Mouse (Mus musculus): ENCODE results near the gene Angpt4.
A peak's percentile ranks its signal among the peaks of the same experiment; 100 is the strongest.

The Angpt4 gene

DNA sequence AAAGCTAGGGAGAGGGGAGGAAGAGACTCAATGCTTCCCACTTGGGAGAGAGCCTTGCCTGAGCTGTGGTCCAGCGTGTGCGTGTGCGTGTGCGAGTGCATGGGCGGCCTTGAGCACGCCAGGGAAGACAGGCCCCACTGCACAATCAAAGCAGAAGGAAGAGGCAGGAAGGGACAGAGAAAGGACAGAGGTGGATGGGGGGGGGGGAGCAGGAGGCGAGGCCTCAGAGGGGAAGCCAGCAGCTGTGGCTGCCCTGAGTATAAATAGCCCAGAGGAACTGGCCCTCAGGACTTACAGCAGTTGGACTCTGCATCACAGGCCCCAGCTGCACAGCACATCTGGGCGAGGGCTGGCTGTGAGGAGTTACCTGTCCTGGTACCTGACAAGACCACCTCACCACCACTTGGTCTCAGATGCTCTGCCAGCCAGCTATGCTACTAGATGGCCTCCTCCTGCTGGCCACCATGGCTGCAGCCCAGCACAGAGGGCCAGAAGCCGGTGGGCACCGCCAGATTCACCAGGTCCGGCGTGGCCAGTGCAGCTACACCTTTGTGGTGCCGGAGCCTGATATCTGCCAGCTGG lies at the start of gene Angpt4:
Gene Angpt4, plus strand, starts transcription at position 292 of the 582 bp plus-strand sequence.
- no peak for DNase-seq (ENCODE audit: low read depth in 2 of 2, low spot score in 2 of 2)

- no peak for DNase-seq (ENCODE audit: low read depth in 2 of 2, low spot score in 2 of 2)
Observed at GRCm38 (mm10) chr2:151862257-151862810, 48.7 kb upstream of the Angpt4 start.

GRCm38 (mm10) chr2:151864941-151865340 lies 46.1 kb upstream of the Angpt4 start:
- DNase-seq (ENCODE audit: low read depth in 2 of 2, low spot score in 2 of 2): no peak

- DNase-seq (ENCODE audit: low read depth in 2 of 2, low spot score in 2 of 2): no peak
Observed at GRCm38 (mm10) chr2:151866487-151866886, 44.5 kb upstream of the Angpt4 start.

GRCm38 (mm10) chr2:151868196-151868595 lies 42.8 kb upstream of the Angpt4 start:
- no peak for DNase-seq (ENCODE audit: low read depth in 2 of 2, low spot score in 2 of 2)

DNA sequence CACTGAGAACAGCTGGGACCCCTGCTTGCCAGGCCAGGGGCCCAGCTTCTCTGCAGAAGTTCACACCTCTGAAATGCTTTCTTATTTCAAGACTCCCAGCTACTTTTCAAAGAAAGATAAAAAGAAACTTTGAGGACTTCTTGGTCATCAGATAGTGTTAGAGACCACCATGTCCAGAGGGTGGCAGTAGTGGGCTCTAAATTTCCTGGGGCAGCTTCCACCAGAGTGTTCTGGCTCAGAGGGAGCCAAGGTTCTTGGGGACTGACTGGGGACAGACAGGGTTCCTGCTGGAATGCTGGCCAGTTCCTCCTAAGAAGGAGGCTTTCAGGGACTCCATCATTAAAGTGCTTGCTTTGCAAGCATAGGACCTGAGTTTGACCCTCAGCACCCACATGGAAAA lies 36.5 kb upstream of the Angpt4 start:
- DNase-seq (ENCODE audit: low read depth in 2 of 2, low spot score in 2 of 2): no peak

GRCm38 (mm10) chr2:151876012-151876485 lies 35.0 kb upstream of the Angpt4 start:
- peak; percentile 30 to 35 for DNase-seq (ENCODE audit: low read depth in 2 of 2, low spot score in 2 of 2)

- no peak for DNase-seq (ENCODE audit: low read depth in 2 of 2, low spot score in 2 of 2)
Observed at GRCm38 (mm10) chr2:151878645-151879044, 32.4 kb upstream of the Angpt4 start.

GRCm38 (mm10) chr2:151879760-151880159 lies 31.2 kb upstream of the Angpt4 start:
- no peak for DNase-seq (ENCODE audit: low read depth in 2 of 2, low spot score in 2 of 2)

GRCm38 (mm10) chr2:151891031-151891430 lies 20.0 kb upstream of the Angpt4 start:
- no peak for DNase-seq (ENCODE audit: low read depth in 2 of 2, low spot score in 2 of 2)

DNA sequence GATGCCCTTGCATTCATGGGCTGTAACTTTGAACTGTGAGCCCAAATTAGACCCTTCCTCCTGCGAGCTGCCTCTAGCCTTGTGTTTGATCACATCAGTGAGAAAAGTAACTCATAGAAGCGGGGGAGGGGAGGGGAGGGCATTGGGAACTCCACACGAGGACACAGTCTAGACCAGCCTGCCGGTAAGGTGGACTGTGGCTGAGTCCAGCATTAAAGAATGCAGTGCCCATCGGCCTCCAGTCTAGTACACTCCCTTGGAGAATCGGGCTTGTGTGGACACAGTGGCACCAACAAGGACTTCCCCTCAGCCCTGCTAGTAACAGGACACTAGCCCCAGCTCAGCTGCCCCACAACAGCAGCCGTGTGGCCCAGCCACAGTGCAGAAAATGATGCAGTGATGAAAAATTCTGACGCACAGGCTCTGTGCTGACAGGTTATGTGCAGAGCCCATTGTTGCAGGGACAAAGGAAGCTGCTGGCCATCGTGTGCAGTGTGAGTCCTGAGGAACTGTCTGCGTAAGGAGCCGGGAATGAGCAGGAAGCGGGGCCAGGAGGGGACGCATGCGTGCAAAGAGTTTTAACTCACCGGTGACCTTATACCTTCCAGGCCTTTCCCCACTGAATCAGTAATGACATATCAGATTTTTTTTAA lies 17.8 kb upstream of the Angpt4 start:
- DNase-seq (ENCODE audit: low read depth in 2 of 2, low spot score in 2 of 2): no peak

DNA sequence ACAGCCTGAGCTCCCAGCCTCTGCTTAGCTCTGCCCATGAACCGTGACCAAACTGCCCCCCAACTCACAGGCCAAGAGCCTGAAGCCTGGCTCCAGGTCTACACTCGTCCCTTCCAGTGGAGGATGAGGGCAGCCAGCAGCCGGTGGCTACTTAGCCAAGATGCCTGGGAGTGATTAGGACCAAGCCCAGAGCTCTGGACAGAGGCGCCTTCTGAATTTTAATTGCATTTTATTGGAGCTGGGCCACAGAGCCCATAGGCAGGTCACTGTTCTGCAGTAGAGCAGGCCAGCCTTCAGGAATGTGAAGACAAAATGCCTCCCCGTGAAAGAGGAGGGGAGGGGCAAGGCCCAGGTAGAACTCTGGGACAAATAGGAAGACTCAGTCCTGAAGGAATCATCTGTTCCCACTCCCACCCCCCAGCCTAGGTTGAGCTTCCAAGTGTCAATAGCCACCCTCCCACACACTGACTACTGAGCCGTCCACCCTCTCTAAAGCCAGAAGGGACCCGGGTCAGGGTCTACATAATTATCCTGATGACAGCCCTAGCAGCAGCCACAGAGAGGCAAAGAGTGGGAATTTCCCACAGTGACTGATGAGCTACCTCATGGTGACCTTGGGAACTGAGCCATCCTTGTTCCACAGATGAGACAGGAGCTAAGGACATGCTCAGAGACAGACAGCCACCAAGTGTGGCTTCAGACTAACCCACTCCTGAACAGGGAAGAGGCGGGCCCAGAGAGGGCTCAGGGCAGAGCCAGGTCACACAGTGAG lies 16.6 kb upstream of the Angpt4 start:
- DNase-seq (ENCODE audit: low read depth in 2 of 2, low spot score in 2 of 2): no peak

DNA sequence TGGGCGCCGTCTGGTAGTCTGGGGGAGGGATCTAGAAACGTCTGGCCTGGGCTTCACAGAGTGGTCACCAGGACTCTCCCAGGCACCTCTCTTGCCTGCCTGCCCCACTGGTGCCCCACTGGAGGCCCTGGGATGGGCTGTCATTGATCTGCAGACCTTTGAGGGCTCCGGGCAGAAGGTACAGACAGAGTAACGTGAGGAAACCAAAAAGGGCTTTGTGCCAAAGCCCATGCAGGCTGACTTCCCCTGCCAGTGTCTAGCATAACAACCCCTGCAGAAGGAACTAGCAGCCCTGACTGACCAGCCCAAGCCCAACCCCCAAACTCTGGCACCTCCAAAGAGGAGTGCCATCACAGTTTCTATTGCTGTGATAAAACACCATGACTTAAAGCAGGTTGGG lies 15.1 kb upstream of the Angpt4 start:
- no peak for DNase-seq (ENCODE audit: low read depth in 2 of 2, low spot score in 2 of 2)

GRCm38 (mm10) chr2:151898106-151898505 lies 12.9 kb upstream of the Angpt4 start:
- no peak for DNase-seq (ENCODE audit: low read depth in 2 of 2, low spot score in 2 of 2)

- no peak for DNase-seq (ENCODE audit: low read depth in 2 of 2, low spot score in 2 of 2)
Observed at GRCm38 (mm10) chr2:151900845-151901244, 10.2 kb upstream of the Angpt4 start.

DNA sequence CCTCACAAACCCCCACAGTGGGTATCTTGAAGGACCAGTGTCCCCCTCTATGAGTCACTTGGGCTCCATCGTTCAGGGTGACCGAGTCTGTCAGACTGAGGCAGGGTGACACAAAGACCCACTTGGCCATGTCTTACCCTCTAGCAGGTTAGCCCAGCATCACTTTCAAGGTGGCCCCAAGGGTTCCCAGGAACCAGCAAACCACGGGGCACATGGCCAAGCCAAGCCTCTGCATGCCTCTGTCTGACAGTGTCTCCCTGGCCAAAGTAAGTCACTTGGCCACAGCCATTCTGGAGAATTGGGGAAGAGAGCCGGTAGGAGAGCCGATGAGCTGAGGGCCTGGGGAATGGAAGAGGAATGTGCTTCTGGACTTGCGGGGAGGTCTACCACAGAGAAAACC lies 7.7 kb upstream of the Angpt4 start:
- DNase-seq (ENCODE audit: low read depth in 2 of 2, low spot score in 2 of 2): no peak

GRCm38 (mm10) chr2:151903933-151904332 lies 7.1 kb upstream of the Angpt4 start:
- DNase-seq (ENCODE audit: low read depth in 2 of 2, low spot score in 2 of 2): no peak

DNA sequence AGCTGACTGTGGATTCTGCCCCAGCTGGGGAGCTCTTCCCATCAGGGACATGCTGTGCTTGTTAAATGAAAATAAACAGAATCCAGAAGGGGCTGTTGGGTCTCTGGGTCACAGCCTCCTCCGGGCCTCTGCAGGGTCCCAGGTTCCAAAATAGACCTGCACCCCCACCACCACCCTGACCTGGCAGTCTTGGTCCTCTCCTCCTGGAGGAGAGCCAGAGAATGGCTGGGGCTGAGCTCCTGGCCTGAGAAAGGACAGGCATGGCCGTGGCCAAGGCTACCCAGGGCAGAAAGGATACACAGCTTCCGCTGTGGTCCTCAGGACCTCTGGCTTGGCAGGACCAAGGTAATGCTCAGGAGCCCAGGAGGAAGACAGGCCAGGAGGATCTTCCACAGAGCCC lies 6.4 kb upstream of the Angpt4 start:
- no peak for DNase-seq (ENCODE audit: low read depth in 2 of 2, low spot score in 2 of 2)

DNA sequence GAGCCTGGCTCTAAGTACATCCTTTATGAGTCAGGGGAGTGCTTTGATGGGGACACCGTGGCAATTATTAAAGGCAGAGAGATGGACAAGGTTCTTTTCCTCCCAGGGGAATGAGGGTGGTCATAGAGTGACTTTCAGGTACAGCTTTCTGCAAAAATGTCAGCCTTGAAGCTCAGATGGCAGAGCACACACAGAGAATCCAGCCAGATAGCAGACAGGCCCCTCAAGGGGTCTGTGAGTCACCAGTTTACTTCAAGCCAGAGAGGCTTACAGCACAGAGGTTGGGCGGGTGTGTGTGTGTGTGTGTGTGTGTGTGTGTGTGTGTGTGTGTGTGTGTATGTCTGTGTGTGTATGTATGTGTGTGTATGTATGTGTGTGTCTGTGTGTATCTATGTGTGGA lies 4.0 kb upstream of the Angpt4 start:
- no peak for DNase-seq (ENCODE audit: low read depth in 2 of 2, low spot score in 2 of 2)

- DNase-seq (ENCODE audit: low read depth in 2 of 2, low spot score in 2 of 2): no peak
Observed at GRCm38 (mm10) chr2:151909386-151909785, 1.6 kb upstream of the Angpt4 start.

DNA sequence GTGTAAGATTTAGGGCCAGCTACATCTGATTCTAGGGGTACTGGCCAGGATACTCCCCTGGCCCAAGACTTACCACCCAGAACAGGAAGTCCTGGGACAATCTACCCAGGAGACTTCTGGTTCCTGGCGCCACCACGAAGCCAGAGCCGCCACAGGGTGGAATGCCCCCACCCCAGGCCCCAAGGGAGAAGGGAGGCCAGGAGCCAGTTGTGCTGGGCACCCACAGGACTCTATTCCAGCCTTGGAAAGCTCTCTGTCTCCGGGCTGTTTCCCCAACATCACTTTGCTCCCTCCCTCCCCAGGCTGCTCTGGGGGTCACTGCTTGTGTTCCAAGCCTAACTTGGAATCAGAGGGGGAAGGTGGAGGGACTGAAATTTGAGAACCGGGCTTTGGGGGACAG lies 512 bp upstream of the Angpt4 start:
- no peak for DNase-seq (ENCODE audit: low read depth in 2 of 2, low spot score in 2 of 2)

GRCm38 (mm10) chr2:151911751-151912150 lies 741 bp downstream of the Angpt4 start:
- DNase-seq (ENCODE audit: low read depth in 2 of 2, low spot score in 2 of 2): no peak

Measured in CD8-positive naive resting alpha-beta T cell, adult 2 months (primary cell).